Mouse (Mus musculus): Measurements from ENCODE around the gene Nt5c2.

The Nt5c2 gene

GRCm38 (mm10) chr19:46915406-46916080, 99.4 kb downstream of the Nt5c2 start:
- DNase-seq, result no peak

GRCm38 (mm10) chr19:46913626-46914025, 101.3 kb downstream of the Nt5c2 start:
- DNase-seq, result no peak

- DNase-seq, result no peak
Observed at GRCm38 (mm10) chr19:46911492-46911891, 103.5 kb downstream of the Nt5c2 start.

- DNase-seq, result no peak
Observed at GRCm38 (mm10) chr19:46908977-46909376, 106.0 kb downstream of the Nt5c2 start.

GRCm38 (mm10) chr19:46908207-46908606, 106.7 kb downstream of the Nt5c2 start:
- no peak for DNase-seq

GRCm38 (mm10) chr19:46905971-46906370, 109.0 kb downstream of the Nt5c2 start:
- DNase-seq, result no peak

GRCm38 (mm10) chr19:46905383-46905782, 109.6 kb downstream of the Nt5c2 start:
- no peak for DNase-seq

- no peak for DNase-seq
Observed at GRCm38 (mm10) chr19:46904907-46905306, 110.0 kb downstream of the Nt5c2 start.

GRCm38 (mm10) chr19:46903379-46903778, 111.6 kb downstream of the Nt5c2 start:
- no peak for DNase-seq

- no peak for DNase-seq
Observed at GRCm38 (mm10) chr19:46901323-46901722, 113.6 kb downstream of the Nt5c2 start.

- DNase-seq, result no peak
Observed at GRCm38 (mm10) chr19:46900786-46901185, 114.2 kb downstream of the Nt5c2 start.

- DNase-seq, result no peak
Observed at GRCm38 (mm10) chr19:46899871-46900270, 115.1 kb downstream of the Nt5c2 start.

GRCm38 (mm10) chr19:46899306-46899705, 115.6 kb downstream of the Nt5c2 start:
- no peak for DNase-seq

- DNase-seq, result no peak
Observed at GRCm38 (mm10) chr19:46898222-46898621, 116.7 kb downstream of the Nt5c2 start.

- DNase-seq, result no peak
Observed at GRCm38 (mm10) chr19:46897135-46897534, 117.8 kb downstream of the Nt5c2 start.

GRCm38 (mm10) chr19:46893484-46893883, 121.5 kb downstream of the Nt5c2 start:
- no peak for DNase-seq

GRCm38 (mm10) chr19:46892856-46893255, 122.1 kb downstream of the Nt5c2 start:
- DNase-seq, result no peak

- DNase-seq, result no peak
Observed at GRCm38 (mm10) chr19:46890657-46891056, 124.3 kb downstream of the Nt5c2 start.

GRCm38 (mm10) chr19:46889666-46890065, 125.3 kb downstream of the Nt5c2 start:
- DNase-seq, result no peak

GRCm38 (mm10) chr19:46887811-46888527, 127.0 kb downstream of the Nt5c2 start:
- DNase-seq, result no peak

GRCm38 (mm10) chr19:46886826-46887225, 128.1 kb downstream of the Nt5c2 start:
- no peak for DNase-seq

GRCm38 (mm10) chr19:46885365-46885764, 129.6 kb downstream of the Nt5c2 start:
- no peak for DNase-seq

- DNase-seq, result no peak
Observed at GRCm38 (mm10) chr19:46879876-46880275, 135.1 kb downstream of the Nt5c2 start.

- DNase-seq, result peak; percentile 70
Observed at GRCm38 (mm10) chr19:46878346-46878745, 136.6 kb downstream of the Nt5c2 start.

- DNase-seq, result no peak
Observed at GRCm38 (mm10) chr19:46877886-46878285, 137.1 kb downstream of the Nt5c2 start.

All from right cerebral cortex, postnatal 4 days (tissue).